Mouse (Mus musculus): ENCODE results near the gene Ccdc88b.

Ccdc88b gene

DNA sequence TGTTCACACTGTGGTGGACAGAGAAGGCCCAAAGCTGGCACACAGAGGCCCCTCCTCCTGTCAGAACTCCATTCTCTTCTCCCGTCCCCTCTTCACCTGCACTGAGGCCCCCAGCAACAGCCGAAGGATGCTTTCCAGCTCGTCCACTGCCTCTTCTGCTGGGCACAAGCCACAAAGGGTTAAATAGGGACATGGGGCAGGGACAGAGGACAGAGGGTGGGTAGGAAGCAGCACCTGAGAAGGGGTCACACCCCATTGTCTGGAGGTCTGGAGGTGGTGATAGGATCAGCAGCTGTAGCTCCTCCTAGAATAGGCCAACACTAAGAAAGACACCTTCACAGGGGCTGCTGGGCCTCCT is 1.0 kb downstream of the Ccdc88b start:
- DNase-seq (ENCODE audit: low spot score) = no peak

DNA sequence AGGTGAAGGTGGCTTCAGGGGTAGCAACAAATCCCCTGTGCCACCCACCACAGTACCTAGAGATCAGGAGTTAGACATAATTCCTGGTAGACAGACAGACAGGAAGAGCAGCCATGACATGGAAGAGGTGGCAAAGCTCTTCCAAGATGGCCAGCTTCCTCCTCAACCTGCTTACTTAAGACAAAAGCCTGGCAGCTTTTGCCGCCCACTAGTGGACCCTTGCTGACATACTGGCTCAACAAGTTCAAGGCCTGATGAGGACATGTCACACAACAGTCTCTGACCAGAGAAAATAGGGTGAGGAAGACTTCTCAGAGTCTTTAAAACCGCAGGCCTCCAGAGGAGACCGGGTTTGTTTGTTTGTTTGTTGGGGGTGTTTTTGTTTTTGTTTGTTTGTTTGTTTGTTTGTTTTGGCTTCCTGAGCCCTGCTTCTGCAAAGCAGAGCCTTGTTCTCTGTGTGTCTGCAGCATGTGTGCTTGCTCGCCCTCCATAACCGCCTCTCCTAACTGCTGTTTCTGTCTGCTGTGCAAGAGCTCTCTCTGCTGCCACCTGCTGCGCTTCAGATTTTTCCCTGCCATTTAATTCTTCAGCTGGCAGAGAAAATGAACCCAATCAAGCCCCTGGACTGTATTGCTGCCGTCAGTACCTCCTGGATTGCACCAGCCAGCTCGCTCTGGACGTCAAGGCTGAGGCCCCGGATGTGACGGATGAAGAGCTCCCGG is 1.6 kb downstream of the Ccdc88b start:
- DNase-seq (ENCODE audit: low spot score) = no peak

DNA sequence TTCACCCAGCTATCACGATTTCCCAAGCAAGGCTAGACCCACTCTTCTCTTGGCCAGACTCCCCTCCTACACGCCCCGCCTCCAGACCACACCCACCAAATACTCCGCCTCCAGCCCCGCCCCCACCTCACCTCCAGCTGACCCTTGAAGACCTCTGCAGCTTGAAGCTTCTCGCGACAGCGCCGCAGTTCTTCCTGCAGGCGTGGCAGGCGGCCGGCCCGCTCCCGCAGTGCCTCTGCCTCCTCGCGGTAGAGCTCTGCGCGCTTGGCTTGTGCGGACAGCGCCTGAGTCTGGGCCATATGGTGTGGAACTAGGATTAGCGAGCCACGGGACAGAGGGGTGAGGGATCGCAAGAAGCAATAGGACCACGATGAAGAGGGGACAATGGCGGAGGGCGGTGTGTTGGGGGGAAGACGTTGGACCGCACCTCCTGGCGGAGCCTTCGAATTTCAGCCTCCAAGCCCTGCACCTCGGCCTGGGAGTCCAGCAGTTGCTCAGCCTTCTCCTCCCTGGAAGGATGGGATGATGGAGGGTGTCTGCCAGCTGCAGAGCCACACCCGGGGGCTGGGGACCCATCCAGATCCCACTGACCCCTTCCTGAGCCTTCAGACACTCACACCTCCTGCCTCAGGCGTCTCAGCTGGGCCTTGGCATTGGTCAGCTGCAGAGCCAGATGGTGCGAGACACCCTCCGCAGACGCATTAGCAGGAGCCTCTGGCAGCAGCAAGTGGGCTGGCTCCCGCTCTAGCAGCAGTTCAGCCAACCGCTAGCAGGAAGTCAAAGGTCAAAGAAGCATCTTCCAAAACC is 2.6 kb downstream of the Ccdc88b start:
- no peak for DNase-seq (ENCODE audit: low spot score)

- no peak for DNase-seq (ENCODE audit: low spot score)
These were observed 3.4 kb downstream of the Ccdc88b start for GRCm38 (mm10) chr19:6854658-6855057.

- no peak for DNase-seq (ENCODE audit: low spot score)
These were observed 4.1 kb downstream of the Ccdc88b start for GRCm38 (mm10) chr19:6853903-6854302.

- no peak for DNase-seq (ENCODE audit: low spot score)
These were observed 5.4 kb downstream of the Ccdc88b start for GRCm38 (mm10) chr19:6852393-6853305.

DNA sequence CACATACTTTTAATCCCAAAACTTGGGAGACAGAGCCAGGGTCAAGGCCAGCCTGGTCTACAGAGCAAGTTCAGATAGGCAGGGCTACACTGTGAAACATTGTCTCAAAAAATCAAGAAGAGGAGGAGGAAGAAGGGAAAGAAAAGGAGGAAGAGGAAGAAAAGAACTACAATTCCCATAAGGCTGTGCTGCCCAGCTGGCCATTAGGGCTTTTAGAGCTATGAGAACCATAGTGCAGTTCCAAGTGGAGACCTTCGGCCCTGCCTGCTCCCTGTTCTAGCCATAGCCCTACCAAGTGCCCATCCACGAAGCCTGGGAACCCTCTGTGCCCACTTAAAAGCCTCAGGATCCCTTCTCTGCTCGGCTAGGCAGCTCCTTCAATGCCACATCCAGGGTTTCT is 6.5 kb downstream of the Ccdc88b start:
- DNase-seq (ENCODE audit: low spot score) = no peak

- no peak for DNase-seq (ENCODE audit: low spot score)
These were observed 8.4 kb downstream of the Ccdc88b start for GRCm38 (mm10) chr19:6849506-6850068.

- no peak for DNase-seq (ENCODE audit: low spot score)
These were observed 10.0 kb downstream of the Ccdc88b start for GRCm38 (mm10) chr19:6847841-6848517.

- no peak for DNase-seq (ENCODE audit: low spot score)
These were observed 12.0 kb downstream of the Ccdc88b start for GRCm38 (mm10) chr19:6846050-6846449.

GRCm38 (mm10) chr19:6842353-6842752 is 15.7 kb downstream of the Ccdc88b start:
- DNase-seq (ENCODE audit: low spot score) = no peak

- no peak for DNase-seq (ENCODE audit: low spot score)
These were observed 16.8 kb downstream of the Ccdc88b start for GRCm38 (mm10) chr19:6841292-6841597.

- peak; percentile 51 for DNase-seq (ENCODE audit: low spot score)
These were observed 17.3 kb downstream of the Ccdc88b start, which contains the start of gene Rps6ka4 for GRCm38 (mm10) chr19:6840475-6841291. Gene Rps6ka4, minus strand, starts transcription at chr19:6840636.

- DNase-seq (ENCODE audit: low spot score) = no peak
These were observed 18.2 kb downstream of the Ccdc88b start for GRCm38 (mm10) chr19:6839615-6840474.

DNA sequence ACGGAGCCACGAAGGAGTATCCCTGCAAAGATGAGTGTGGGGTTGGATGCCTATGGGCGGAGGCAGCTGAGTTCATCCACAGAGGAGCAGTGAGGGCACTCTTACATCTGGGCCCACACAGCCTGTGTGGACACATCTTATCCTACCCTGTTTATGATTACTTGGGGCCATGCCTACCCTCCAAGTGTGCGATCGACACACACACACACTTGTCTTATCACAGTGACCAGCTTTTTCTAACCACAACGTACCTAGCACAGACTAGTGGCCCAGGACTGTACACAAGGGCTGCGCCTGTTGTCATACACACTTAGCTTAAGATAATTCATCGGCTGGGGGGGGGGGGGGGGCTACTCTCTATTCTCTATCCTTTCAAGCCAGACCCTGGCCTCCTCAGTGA is 25.6 kb downstream of the Ccdc88b start:
- DNase-seq (ENCODE audit: low spot score) = no peak

DNA sequence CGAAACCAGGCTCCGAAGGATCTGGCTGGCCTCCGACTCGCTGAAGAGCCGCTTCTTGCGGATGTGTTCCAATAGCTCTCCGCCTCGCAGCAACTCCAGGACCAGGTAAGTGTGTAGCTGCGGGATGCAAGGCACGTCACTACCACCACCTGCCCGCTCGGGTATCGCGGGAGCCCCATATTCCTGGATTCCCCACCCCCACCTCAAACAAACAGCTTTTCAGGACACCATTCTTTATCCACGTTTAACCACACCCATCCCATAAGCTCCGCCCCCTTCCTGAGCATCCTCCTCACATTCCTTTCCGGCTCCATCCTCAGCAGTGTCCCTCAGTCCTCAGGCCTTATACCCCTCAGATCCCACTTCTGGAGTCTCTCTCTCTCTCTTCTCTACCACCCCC is 26.7 kb downstream of the Ccdc88b start:
- no peak for DNase-seq (ENCODE audit: low spot score)

DNA sequence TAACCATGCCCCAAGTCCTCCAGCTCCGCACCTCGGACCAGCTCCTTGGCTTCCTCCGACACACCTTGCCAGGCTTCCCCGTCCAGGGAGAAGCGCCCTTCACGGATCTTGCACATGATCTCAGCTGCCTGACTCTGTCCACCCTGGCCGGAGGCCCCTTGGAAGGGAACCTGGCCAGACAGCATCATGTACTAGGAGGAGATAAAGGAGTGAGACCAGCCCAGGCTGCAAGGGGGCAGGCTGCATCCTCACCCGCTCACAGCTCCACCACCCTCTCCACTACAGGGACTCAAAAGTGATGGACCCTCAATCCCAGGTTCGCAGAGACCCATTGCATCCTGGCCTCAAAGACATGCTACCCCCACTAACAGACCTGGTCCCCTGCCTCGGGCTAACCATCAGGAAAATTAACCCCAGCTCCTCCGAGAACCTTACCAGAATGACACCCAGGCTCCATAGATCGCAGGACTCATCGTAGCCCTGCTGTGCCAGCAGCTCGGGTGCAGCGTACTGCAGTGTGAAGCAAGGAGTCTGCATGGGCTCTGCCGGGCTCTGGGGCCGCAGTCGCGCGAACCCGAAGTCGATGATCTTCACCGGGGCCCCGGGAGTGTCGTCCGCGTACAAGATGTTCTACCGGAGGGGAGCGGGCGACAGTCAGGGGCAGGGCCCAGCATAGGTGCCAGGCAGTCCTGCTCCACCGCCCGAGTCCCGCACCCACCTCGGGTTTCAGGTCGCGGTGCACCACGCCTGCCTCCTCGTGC is 27.3 kb downstream of the Ccdc88b start:
- DNase-seq (ENCODE audit: low spot score) = no peak

GRCm38 (mm10) chr19:6829870-6830555 is 28.0 kb downstream of the Ccdc88b start:
- no peak for DNase-seq (ENCODE audit: low spot score)
